Mouse (Mus musculus) spleen, adult 10 weeks (tissue): ENCODE results near the gene Hsd17b12. TPM values are rescaled to one million over a fixed set of nuclear protein-coding genes. Genes with fewer than 3 reads are reported as not detected.

Experiments
- polyA plus RNA-seq: library from polyadenylated mRNA; stranded (reverse); fragments of 350-450 nt; fragmentation: Illumina TruSeq; extraction: RNeasy Lipid Tissue Mini Kit (QIAGEN cat#74804); gene quantifications from one replicate; pipeline ENCODE4 v1.2.3, GENCODE M21; 2015; ENCODE audit warnings: low replicate concordance; ENCODE audit not compliant: insufficient read depth

Gene Hsd17b12
- 77.2 TPM for polyA plus RNA-seq

DNA sequence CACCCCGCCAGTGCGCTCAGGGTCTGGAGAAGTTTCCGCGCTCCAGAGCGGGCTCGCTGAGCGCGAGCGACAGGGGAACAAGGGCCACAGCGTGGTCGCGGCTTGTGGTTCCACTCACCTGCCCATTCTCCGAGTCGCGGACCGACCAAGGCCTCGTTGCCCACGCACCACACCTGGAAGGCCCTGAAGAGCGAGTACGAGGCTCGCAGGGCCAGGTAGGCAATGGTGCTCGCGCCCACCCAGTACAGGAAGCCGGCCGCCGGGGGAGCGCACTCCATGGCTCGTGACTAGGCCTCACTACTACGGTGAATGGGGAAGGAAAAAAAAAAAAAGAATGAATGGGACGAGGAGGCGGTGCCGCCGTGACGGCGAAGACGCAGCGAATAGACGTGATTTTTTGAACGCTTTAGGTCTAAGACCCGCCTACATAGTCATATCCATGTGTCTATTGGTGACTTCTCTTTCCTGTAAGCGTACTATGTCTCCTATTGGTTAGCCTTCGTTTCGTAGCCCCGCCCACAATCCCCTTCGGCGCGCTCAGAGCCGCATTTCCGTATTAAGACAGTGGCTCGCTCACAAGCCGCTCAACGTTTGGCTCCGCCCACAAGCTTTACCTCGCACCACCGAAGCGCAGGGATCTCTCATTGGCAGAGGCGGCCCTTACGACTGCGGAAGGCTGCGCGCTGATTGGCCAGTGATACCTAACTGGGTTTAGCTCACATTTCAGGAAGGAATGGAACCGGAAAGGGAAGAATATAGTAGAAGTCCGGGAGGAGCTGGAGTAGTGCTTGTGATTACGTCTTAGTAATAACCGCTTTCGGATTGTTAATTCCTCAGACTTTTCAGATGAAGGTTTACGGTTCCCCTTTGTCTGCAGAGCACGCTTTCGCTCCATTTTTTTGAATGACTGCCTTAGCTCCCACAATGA is at the start of gene Hsd17b12:
TSS of gene Hsd17b12 (minus strand) at position 373 of the 928 bp plus-strand sequence.

DNA sequence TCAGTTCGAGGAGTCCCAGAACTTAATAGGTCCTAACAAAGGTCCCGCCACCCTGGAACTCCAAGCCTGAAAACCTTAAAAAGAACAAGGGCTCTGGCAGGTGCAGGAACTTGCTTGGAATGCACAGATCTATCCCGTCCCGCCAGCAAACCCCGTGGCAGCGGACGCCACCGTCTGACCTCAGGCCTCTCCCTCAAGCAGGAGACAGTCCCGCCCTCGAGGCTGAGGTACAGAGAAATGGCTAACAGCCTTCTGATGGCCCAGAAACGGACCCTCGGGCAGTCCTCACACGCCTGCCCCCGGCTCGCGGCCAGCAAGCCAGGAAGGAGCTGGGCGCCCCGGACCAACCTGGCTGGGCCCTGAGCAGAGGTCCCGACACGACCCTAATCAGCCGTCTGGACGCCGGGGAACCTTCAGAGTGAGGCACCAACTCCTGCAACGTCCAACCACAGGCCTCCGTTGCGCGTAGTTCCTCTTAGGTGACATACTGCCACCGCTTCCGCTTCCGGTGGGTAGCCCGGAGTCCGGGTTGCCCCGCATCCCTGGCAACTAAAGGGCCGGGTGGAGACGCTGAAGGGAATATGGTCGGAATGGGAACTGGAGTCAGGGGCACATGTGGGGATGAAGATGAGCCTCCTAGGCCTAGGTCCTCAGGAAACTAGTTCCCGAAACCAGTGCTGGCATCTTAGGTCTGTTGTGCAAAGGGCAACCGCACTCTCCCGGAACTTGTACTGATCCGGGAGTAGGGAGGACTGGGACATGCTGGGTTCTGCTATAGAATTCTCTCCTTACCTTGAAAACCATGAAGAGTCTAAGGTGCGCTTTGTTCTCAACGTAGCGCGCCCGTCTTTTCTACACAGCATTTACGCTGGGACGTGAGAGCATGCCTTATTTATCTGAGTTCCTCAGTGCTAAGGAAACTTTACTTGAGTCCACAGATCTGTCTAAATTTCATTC is 147.2 kb downstream of the Hsd17b12 start, which contains the start of gene Alkbh3:
TSS of gene Alkbh3 (minus strand) at position 473 of the 957 bp plus-strand sequence.

DNA sequence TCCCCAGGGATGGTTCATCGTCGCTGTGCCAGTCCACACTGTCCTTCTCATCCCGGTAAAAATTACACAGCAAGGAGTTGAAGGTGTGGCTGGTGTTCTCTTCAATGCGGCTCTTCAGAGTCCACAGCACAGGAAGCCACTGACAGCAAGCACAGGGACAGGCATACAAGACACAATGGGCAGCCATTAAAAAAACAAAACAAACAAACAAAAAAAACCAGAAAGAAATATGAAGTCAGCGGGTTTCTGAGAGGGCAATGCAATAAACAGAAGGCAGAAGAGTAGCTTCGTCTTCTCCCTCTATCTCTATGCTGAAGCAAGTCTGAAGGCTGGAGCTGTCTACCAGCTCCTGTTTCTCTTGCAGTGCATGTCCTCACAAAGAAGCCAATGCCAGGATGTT is 161.5 kb downstream of the Hsd17b12 start, which contains the start of gene Gm27027:
TSS of gene Gm27027 (minus strand) at position 101 of the 400 bp plus-strand sequence.

Other genes starting within 250 kb of the Hsd17b12 start
- gene Gm13889, start 200.8 kb downstream of the Hsd17b12 start, polyA plus RNA-seq, result 1.4 TPM
- gene Gm27027, start 161.6 kb downstream of the Hsd17b12 start, polyA plus RNA-seq, result not detected
- gene Alkbh3, start 147.2 kb downstream of the Hsd17b12 start, polyA plus RNA-seq, result 44.0 TPM
- gene Ttc17, start 248.7 kb upstream of the Hsd17b12 start, polyA plus RNA-seq, result 37.0 TPM